Mouse (Mus musculus): Measurements from ENCODE around the gene Fubp1.

DNA sequence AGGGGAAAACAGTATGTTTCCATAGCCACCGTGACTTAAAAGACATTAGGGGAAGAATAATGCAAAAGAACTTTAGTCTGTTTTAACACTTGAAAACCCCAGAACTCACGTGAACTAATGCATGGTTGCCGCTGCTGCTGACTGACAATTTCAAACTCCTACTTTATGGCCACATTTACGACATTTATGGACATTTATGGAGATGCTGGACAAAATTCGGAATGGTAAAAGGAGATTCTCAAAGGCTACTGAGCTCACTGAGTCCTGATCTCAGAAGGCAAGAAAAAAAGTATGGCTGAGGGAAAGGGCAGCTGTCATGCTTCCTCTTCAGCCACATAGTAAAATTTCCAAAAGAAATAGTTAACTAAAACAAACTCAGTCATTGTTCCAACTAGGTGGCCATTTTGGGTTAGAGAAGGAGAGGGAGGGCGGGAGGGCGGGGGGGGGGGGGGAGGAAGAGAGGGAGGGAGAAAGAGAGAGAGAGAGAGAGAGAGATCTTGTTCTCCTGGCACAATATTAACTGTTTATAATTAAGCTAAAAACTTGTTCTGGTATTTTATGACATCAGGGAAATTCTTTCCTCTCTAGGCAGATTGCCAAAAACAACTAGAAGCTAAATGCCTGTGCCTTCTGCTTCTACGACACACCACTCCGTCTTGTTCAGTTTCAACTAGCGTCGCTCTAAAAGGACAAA lies 17.8 kb upstream of the Fubp1 start:
- TF ChIP-seq CTCF (IDR thresholded peaks at IDR 0.05; ENCODE audit: extremely low read depth, insufficient read length, insufficient replicate concordance, low read depth, low read length) (no peak), POLR2A (IDR thresholded peaks at IDR 0.05; ENCODE audit: low read depth, low read length) (no peak)
